Mouse (Mus musculus): Measurements from ENCODE around the gene Ccdc107.

The Ccdc107 gene

GRCm38 (mm10) chr4:43513300-43513699 is 20.6 kb downstream of the Ccdc107 start:
- DNase-seq (ENCODE audit: low spot score) = no peak

GRCm38 (mm10) chr4:43513791-43514190 is 21.1 kb downstream of the Ccdc107 start:
- DNase-seq (ENCODE audit: low spot score) = no peak

DNA sequence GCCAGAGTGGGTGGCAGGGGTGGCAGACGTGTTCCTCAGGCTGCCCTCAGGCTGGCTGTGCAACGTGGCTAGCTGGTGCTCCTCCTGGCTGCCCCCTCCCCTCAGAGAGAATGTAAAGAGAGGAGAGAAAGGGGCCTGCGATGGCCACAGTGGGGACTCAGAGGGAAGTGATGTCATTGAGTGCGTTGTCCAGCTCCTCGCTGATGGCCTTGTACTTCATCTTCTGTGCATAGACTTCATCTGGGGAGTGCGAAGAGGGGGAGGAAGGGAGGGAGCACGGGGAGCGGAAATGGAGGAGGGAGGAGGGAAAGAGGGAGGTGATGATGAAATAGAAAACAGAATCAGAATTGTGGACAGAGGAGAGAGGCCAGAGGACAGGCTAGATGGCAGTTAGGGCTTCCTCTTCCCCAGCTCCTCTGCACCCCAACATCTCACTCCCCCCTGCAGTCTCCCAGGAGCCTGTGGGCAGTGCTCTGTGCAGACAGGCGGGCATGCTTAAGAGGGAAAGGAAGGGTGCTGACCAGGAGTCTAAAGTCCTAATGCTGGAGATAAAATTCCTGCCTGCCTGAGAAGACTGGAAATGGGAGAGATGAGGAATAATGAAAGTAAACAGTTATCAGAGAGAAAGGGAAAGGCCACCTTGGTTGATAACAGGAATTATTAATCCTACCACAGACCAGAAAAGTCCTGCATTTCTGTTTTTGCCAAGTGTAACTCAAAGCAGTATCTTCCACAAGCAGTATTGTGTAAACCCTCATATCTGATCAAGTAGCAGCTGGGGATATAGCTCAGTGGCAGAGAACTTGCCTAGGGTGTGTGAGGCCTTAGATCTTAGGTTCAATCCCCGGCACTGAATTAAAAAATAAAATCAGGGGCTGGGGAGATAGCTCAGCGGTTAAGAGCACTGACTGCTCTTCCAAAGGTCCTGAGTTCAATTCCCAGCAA is 23.3 kb downstream of the Ccdc107 start:
- DNase-seq (ENCODE audit: low spot score) = peak; percentile 12

- DNase-seq (ENCODE audit: low spot score) = peak; percentile 23
Observed at GRCm38 (mm10) chr4:43519551-43519950, 26.9 kb downstream of the Ccdc107 start.

DNA sequence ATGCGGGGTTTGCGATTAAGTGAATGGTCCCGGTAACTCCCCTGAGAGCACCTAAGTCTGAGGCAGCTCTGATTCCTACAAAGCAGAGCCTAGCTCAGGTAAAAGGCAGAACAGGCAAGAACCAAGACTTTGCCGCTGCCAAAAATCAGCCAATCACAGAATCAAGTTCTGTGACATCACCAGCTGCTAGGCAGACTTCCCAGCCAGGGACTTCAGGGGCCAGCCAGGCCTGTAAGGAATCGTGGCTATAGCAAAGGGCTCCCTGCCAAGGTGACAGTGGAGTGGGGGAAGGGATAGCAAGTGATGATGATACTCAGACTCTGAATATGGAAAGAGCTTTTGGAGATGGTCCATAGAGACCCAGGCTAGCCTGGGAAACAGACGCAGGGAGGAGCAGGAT is 27.3 kb downstream of the Ccdc107 start:
- DNase-seq (ENCODE audit: low spot score) = peak; percentile 85

- no peak for DNase-seq (ENCODE audit: low spot score)
Observed at GRCm38 (mm10) chr4:43527880-43528279, 35.2 kb downstream of the Ccdc107 start.

GRCm38 (mm10) chr4:43528487-43528886 is 35.8 kb downstream of the Ccdc107 start:
- DNase-seq (ENCODE audit: low spot score) = no peak

GRCm38 (mm10) chr4:43530081-43530501 is 37.4 kb downstream of the Ccdc107 start:
- no peak for DNase-seq (ENCODE audit: low spot score)

- peak; percentile 56 for DNase-seq (ENCODE audit: low spot score)
Observed at GRCm38 (mm10) chr4:43530581-43530980, 37.9 kb downstream of the Ccdc107 start.

- DNase-seq (ENCODE audit: low spot score) = no peak
Observed at GRCm38 (mm10) chr4:43533270-43533669, 40.6 kb downstream of the Ccdc107 start.

- DNase-seq (ENCODE audit: low spot score) = no peak
Observed at GRCm38 (mm10) chr4:43535628-43536027, 42.9 kb downstream of the Ccdc107 start.

DNA sequence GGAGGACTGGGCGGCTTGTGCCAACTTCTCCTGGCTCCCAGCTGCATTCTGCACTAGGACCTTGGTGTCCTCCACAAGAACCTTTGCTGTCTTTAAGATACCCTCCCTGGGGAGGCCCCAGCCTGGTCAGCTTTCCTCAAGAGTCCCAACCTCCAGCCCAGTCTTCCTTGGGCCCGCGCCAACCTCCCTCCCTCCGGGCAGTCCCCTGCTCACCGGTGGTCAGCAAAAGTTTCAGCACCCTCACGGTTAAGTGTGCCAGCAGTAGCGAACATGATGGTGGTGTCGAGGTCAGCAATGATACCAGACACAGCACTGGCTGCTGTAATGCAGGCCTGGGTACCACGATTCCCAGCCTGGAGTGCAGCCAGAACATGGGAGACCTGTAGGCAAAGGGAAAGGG is 43.3 kb downstream of the Ccdc107 start:
- DNase-seq (ENCODE audit: low spot score) = no peak

GRCm38 (mm10) chr4:43542044-43542443 is 49.3 kb downstream of the Ccdc107 start:
- no peak for DNase-seq (ENCODE audit: low spot score)
